Comparison of ENCODE assay signal across 12 mouse cellular contexts in genomic region chr9:17269624-17270023, GRCm38 (mm10).
DNase-seq lines count a peak whose midpoint lies in the region; ATAC-seq and TF ChIP-seq lines count a peak whose summit lies in the region.
"Had no signal": no experiment of that assay in that cellular context is flagged by ENCODE, and none has a peak within 500 bp of the region (broad histone marks: within the 10 kb centered on the region; RNA-seq: fewer than 3 reads in every experiment).

No protein-coding gene starts in this region.

- no peaks in the 10 kb centered on the region for H3K27me3 ChIP-seq in hindbrain, postnatal 0 days (ENCODE audit: insufficient read depth, low read length)
- no peaks in the 10 kb centered on the region for H3K27me3 ChIP-seq in hindbrain, embryonic 13.5 days
- no peaks in the 10 kb centered on the region for H3K27me3 ChIP-seq in midbrain, embryonic 15.5 days (replicated peaks)
- H3K27me3 ChIP-seq in midbrain, embryonic 11.5 days (ENCODE audit: control insufficient read depth, insufficient read depth, low read length), result no peaks in the 10 kb centered on the region
- H3K27me3 ChIP-seq in neural tube, embryonic 14.5 days (ENCODE audit: control insufficient read depth, insufficient read depth, low read length), result no peaks in the 10 kb centered on the region
- H3K27me3 ChIP-seq: liver, embryonic 13.5 days had no signal

- 16% methylated on average over 1 of the region's 1 CpGs for WGBS in hindbrain, postnatal 0 days
- WGBS in hindbrain, embryonic 13.5 days, result 35% methylated on average over 1 of the region's 1 CpGs
- 39% methylated on average over 1 of the region's 1 CpGs for WGBS in midbrain, embryonic 15.5 days
- 52% methylated on average over 1 of the region's 1 CpGs for WGBS in midbrain, embryonic 11.5 days
- WGBS in neural tube, embryonic 14.5 days, result 33% methylated on average over 1 of the region's 1 CpGs

- H3K4me2 ChIP-seq in hindbrain, postnatal 0 days (ENCODE audit: low read depth, low read length), result no peak overlapping the region
- H3K4me2 ChIP-seq in hindbrain, embryonic 13.5 days, result no peak overlapping the region
- H3K4me2 ChIP-seq in midbrain, embryonic 15.5 days, result no peak overlapping the region
- H3K4me2 ChIP-seq in midbrain, embryonic 11.5 days, result no peak overlapping the region
- H3K4me2 ChIP-seq in neural tube, embryonic 14.5 days (ENCODE audit: low read depth, low read length), result no peak overlapping the region
- H3K4me2 ChIP-seq: liver, embryonic 13.5 days had no signal

- peak; percentile 56 for ATAC-seq in hindbrain, postnatal 0 days
- ATAC-seq in hindbrain, embryonic 13.5 days (ENCODE audit: low FRiP score), result no peak
- peak; percentile 79; the same call in 1 of the 2 replicates for ATAC-seq in midbrain, embryonic 15.5 days (replicated peaks)
- no peak for ATAC-seq in midbrain, embryonic 11.5 days (ENCODE audit: low FRiP score)
- peak; percentile 63; the same call in 1 of the 2 replicates for ATAC-seq in neural tube, embryonic 14.5 days (ENCODE audit: low read depth)
- ATAC-seq in monocyte, adult 5-6 weeks (replicated peaks; ENCODE audit: insufficient number of reproducible peaks, low FRiP score, low TSS enrichment, poor library complexity, severe bottlenecking), result no peak

- no peak overlapping the region for H3K27ac ChIP-seq in hindbrain, postnatal 0 days
- no peak overlapping the region for H3K27ac ChIP-seq in hindbrain, embryonic 13.5 days
- H3K27ac ChIP-seq in midbrain, embryonic 15.5 days, result no peak overlapping the region
- H3K27ac ChIP-seq in midbrain, embryonic 11.5 days (ENCODE audit: low read depth, low read length), result no peak overlapping the region
- no peak overlapping the region for H3K27ac ChIP-seq in neural tube, embryonic 14.5 days (ENCODE audit: low read depth, low read length)
- H3K27ac ChIP-seq: liver, embryonic 13.5 days had no signal

- peak; percentile 69 to 70 for DNase-seq in cerebellum, postnatal 10 days
- DNase-seq in cerebellum, adult 9-11 months, result no peak
- DNase-seq in hindbrain, postnatal 0 days (ENCODE audit: low spot score), result peak; percentile 73
- DNase-seq in midbrain, embryonic 11.5 days (ENCODE audit: low spot score, missing footprints), result no peak
- DNase-seq: gastrocnemius, postnatal 25 days; liver, embryonic 13.5 days; thymus, postnatal 36 days had no signal

- no peak overlapping the region for H3K4me3 ChIP-seq in hindbrain, postnatal 0 days (ENCODE audit: low read length)
- no peak overlapping the region for H3K4me3 ChIP-seq in hindbrain, embryonic 13.5 days
- H3K4me3 ChIP-seq in midbrain, embryonic 15.5 days, result no peak overlapping the region
- H3K4me3 ChIP-seq in midbrain, embryonic 11.5 days (ENCODE audit: low read depth, low read length), result no peak overlapping the region
- no peak overlapping the region for H3K4me3 ChIP-seq in neural tube, embryonic 14.5 days (ENCODE audit: low read depth, low read length)
- H3K4me3 ChIP-seq: liver, embryonic 13.5 days had no signal

- no peaks in the 10 kb centered on the region for H3K9me3 ChIP-seq in hindbrain, postnatal 0 days (ENCODE audit: low read length)
- H3K9me3 ChIP-seq in hindbrain, embryonic 13.5 days, result no peaks in the 10 kb centered on the region
- H3K9me3 ChIP-seq in midbrain, embryonic 15.5 days, result no peaks in the 10 kb centered on the region
- H3K9me3 ChIP-seq in midbrain, embryonic 11.5 days (ENCODE audit: control insufficient read depth, low read length), result no peaks in the 10 kb centered on the region
- no peaks in the 10 kb centered on the region for H3K9me3 ChIP-seq in neural tube, embryonic 14.5 days (ENCODE audit: control insufficient read depth, low read length)
- H3K9me3 ChIP-seq: G1E; liver, embryonic 13.5 days had no signal

- peak; percentile 57 for TF ChIP-seq CTCF in hindbrain, postnatal 0 days (IDR thresholded peaks at IDR 0.05; ENCODE audit: low read depth)

- H3K4me1 ChIP-seq in hindbrain, postnatal 0 days (ENCODE audit: insufficient read depth, low read length), result no peaks in the 10 kb centered on the region
- no peaks in the 10 kb centered on the region for H3K4me1 ChIP-seq in hindbrain, embryonic 13.5 days (replicated peaks)
- no peaks in the 10 kb centered on the region for H3K4me1 ChIP-seq in midbrain, embryonic 15.5 days
- no peaks in the 10 kb centered on the region for H3K4me1 ChIP-seq in midbrain, embryonic 11.5 days (ENCODE audit: control insufficient read depth, insufficient read depth, low read length)
- no peaks in the 10 kb centered on the region for H3K4me1 ChIP-seq in neural tube, embryonic 14.5 days (ENCODE audit: control insufficient read depth, insufficient read depth, low read length)
- H3K4me1 ChIP-seq: liver, embryonic 13.5 days had no signal

- no peaks in the 10 kb centered on the region for H3K36me3 ChIP-seq in hindbrain, postnatal 0 days (ENCODE audit: insufficient read depth, low read length)
- H3K36me3 ChIP-seq in hindbrain, embryonic 13.5 days, result no peaks in the 10 kb centered on the region
- H3K36me3 ChIP-seq in midbrain, embryonic 15.5 days (replicated peaks), result no peaks in the 10 kb centered on the region
- H3K36me3 ChIP-seq in midbrain, embryonic 11.5 days (ENCODE audit: control insufficient read depth, insufficient read depth, low read length), result no peaks in the 10 kb centered on the region
- no peaks in the 10 kb centered on the region for H3K36me3 ChIP-seq in neural tube, embryonic 14.5 days (ENCODE audit: control insufficient read depth, insufficient read depth, low read length)
- H3K36me3 ChIP-seq: G1E; liver, embryonic 13.5 days had no signal

- H3K9ac ChIP-seq in hindbrain, postnatal 0 days (replicated peaks; ENCODE audit: low read length), result no peak overlapping the region
- no peak overlapping the region for H3K9ac ChIP-seq in hindbrain, embryonic 13.5 days
- no peak overlapping the region for H3K9ac ChIP-seq in midbrain, embryonic 15.5 days
- H3K9ac ChIP-seq in midbrain, embryonic 11.5 days (ENCODE audit: low read length), result no peak overlapping the region
- no peak overlapping the region for H3K9ac ChIP-seq in neural tube, embryonic 14.5 days (replicated peaks; ENCODE audit: low read depth, low read length)
- H3K9ac ChIP-seq: liver, embryonic 13.5 days had no signal

Comparison
In these comparisons a context has a peak if more than half of its experiments do, and no peak if none do; other contexts are left out.
1. DNase-seq: peak in cerebellum, postnatal 10 days (2 of 2) and hindbrain, postnatal 0 days (single experiment); none in cerebellum, adult 9-11 months (single experiment) and midbrain, embryonic 11.5 days (single experiment).
2. ATAC-seq: peak in hindbrain, postnatal 0 days (single experiment), midbrain, embryonic 15.5 days (single experiment) and neural tube, embryonic 14.5 days (single experiment); none in hindbrain, embryonic 13.5 days (single experiment), midbrain, embryonic 11.5 days (single experiment) and monocyte, adult 5-6 weeks (single experiment).